8 mouse cellular contexts compared by ENCODE assay signal in the genomic region with DNA sequence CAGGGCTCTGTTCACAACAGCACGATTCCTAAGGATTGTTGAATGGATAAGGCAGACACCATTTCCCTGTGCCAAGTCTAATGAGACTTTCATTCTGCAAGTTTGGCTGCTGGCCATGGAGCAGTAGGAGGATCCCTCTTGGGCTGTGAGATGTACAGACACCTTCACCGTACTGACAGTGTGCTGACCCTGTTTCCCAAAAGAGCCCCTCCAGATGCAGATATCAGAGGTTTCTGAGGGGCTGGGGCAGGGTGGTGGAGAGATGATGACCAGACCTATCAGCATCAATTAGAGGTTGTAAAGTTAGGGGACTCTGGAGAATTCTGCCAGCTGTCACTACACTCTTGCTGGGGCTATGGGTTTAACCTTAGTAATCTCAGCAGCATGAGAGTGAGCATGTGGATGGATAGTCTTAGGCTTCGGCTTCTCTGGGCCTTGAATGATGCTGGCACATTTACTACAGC.
A peak's percentile ranks its signal among the peaks of the same experiment; 100 is the strongest.
DNase-seq lines count a peak whose midpoint lies in the region; ATAC-seq lines count a peak whose summit lies in the region.

No protein-coding gene starts in this region.

- ATAC-seq in liver, embryonic 11.5 days (replicated peaks; ENCODE audit: low FRiP score): no peak

- no peaks in the 10 kb centered on the region for H3K4me1 ChIP-seq in liver, embryonic 11.5 days (replicated peaks; ENCODE audit: control insufficient read depth, insufficient read depth, low read length)

- H3K9ac ChIP-seq in liver, embryonic 11.5 days (ENCODE audit: low read depth, low read length): no peak overlapping the region

- WGBS in liver, embryonic 11.5 days: 72% methylated on average over 3 of the region's 3 CpGs

- DNase-seq in heart, adult 11 months: peak; percentile 82
- no peak for DNase-seq in heart, postnatal 25 days (ENCODE audit: low spot score)
- peak; percentile 8 for DNase-seq in adipocyte (ENCODE audit: low spot score)
- peak; percentile 66 to 77 for DNase-seq in frontal cortex, adult 2 months (ENCODE audit: extremely low spot score in 1 of 2, low spot score in 1 of 2)
- DNase-seq in left cerebral cortex, postnatal 14 days (ENCODE audit: low spot score in 2 of 2): peak; percentile 53 to 75
- DNase-seq in retina, embryonic 14.5 days (ENCODE audit: low spot score): peak; percentile 12
- DNase-seq in liver, embryonic 11.5 days (ENCODE audit: low spot score): no peak
- no peak for DNase-seq in natural killer cell, adult 2 months (ENCODE audit: low spot score in 2 of 2)

- H3K27ac ChIP-seq in liver, embryonic 11.5 days (ENCODE audit: low read depth, low read length): no peak overlapping the region

- intact Hi-C loops in heart, postnatal 25 days (cut with DNase I): no loop called here
- intact Hi-C loops in left cerebral cortex, postnatal 14 days (cut with DNase I): no loop called here

- no peaks in the 10 kb centered on the region for H3K36me3 ChIP-seq in liver, embryonic 11.5 days (ENCODE audit: control insufficient read depth, insufficient read depth, low read length)

- no peak overlapping the region for H3K4me2 ChIP-seq in liver, embryonic 11.5 days

- H3K27me3 ChIP-seq in liver, embryonic 11.5 days (replicated peaks; ENCODE audit: control insufficient read depth, insufficient read depth, low read length): no peaks in the 10 kb centered on the region

- H3K9me3 ChIP-seq in liver, embryonic 11.5 days (ENCODE audit: control insufficient read depth, low read length): no peaks in the 10 kb centered on the region

- H3K4me3 ChIP-seq in liver, embryonic 11.5 days (ENCODE audit: low read depth, low read length): no peak overlapping the region

Comparison
In these comparisons a context has a peak if more than half of its experiments do, and no peak if none do; other contexts are left out.
1. DNase-seq: peak in heart, adult 11 months (single experiment), adipocyte (single experiment), frontal cortex, adult 2 months (2 of 2), left cerebral cortex, postnatal 14 days (2 of 2) and retina, embryonic 14.5 days (single experiment); none in heart, postnatal 25 days (single experiment), liver, embryonic 11.5 days (single experiment) and natural killer cell, adult 2 months (0 of 2).